Mouse (Mus musculus) retina, postnatal 7 days (tissue): Measurements from ENCODE around the gene Hip1.

ENCODE experiments used
- DNase-seq: peaks from one replicate; pipeline ENCODE4 v3.0.0-alpha.2; 2012; ENCODE audit warnings: low read depth, low spot score

Hip1 gene

GRCm38 (mm10) chr5:135531306-135531845 lies 13.5 kb downstream of the Hip1 start:
- no peak for DNase-seq

DNA sequence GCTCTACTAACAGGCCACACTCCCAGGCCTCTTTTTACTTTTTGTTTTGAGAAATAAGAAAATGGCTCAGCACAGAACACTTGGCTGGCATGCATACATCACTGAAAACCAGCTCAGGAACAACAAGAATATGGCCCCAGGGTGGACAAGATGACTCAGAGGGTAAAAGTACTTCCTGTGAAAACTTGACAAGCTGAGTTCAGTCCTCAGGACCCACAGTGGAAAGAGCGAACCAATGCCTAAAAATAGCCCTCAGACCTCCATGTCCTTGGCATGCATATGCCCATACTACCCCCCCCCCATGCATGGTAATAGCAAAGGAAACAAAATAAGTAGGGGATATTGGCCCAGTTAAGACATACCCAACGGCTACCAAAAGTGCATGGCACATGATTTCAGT lies 15.0 kb downstream of the Hip1 start:
- DNase-seq = no peak

DNA sequence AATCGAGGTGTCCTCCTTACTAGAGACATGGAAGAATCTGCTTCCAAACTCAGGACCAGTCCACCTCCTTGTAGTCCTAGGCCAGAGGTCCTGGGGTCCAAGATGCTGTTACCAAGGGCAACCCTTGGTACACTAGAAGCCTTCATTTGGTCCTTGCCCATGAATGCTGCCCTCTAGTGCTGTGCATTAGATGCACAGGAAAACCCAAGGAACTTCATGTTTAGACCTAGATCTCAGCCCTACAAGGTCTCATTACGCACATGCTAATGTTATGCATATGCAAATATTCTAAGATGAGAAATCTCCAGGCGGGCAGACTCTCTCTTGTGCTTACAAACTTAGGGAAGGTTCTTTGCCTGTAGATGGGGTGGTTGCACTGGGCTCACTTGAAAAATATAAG lies 15.6 kb downstream of the Hip1 start:
- DNase-seq = no peak

GRCm38 (mm10) chr5:135527986-135528385 lies 16.9 kb downstream of the Hip1 start:
- no peak for DNase-seq

DNA sequence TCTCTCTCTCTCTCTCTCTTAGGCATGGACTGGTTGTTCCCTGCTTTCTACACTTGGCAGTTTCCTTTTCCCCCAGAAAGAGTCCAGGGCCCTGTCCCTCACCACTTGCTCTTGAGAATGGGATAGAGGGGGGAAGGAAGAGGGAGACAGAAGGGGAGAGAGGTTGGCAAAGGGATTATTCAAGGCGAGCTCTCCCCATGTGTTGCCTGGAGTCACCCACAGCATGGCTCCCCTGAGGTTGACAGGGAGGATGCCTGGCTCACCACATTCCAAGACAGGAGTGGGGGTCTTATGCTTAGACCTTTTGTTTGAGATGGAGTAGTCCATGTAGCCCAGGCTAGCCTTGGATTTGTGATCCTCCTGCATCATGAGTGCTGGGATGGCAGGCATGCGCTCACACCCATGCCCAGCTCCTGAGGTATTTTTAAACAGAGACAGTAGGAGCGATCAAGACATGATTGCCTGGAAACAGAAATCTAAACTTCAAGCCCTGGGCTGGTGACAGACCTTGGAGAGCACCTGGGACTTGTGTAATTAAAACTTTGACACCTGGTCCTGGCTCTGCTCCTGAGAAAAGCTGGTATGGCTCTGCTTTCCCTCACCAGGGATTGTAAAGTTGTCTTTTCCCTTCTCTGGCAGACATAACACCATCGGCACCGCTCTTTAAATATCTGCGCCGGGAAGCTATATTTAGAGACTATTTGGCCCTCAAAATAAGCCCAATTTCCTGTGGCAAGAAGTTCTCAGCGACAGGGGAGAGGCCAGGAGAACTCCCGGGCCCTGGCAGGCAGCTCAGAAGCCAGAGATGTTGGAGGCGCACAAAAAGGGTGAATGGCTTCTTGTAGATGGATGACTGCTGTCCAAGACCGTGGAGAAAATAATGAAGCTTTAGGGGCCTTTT lies 20.0 kb downstream of the Hip1 start:
- DNase-seq = no peak

- DNase-seq = no peak
Measured at GRCm38 (mm10) chr5:135524087-135524486, 20.8 kb downstream of the Hip1 start.

DNA sequence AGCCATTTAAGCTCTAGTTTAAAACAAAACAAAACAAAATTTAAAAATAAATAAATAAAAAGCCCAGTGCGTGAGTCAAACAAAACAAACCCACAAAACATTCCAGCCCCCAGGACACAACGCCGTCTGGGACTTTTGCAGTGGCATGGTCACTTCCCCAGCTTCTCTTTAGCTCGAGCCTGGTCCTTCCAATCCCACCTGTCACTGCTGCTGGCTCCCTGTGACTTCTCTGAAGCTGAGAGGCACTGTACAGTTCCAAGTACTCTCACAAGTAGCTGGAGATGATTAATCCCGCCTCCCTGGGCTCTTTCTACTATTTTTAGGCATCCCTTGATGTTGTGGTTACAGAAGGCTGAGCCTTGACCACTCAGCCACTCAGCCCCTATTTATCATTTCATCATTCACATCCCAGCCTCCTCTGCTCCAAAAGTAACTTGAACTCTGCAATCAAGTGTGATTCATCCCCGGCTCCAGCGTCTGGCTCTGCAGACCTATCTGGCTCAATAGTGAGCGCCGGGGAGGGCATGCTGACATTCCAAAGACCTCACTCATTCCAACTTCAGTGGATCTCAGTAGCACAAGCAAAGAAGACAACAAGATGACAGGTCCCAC lies 22.7 kb downstream of the Hip1 start:
- no peak for DNase-seq

DNA sequence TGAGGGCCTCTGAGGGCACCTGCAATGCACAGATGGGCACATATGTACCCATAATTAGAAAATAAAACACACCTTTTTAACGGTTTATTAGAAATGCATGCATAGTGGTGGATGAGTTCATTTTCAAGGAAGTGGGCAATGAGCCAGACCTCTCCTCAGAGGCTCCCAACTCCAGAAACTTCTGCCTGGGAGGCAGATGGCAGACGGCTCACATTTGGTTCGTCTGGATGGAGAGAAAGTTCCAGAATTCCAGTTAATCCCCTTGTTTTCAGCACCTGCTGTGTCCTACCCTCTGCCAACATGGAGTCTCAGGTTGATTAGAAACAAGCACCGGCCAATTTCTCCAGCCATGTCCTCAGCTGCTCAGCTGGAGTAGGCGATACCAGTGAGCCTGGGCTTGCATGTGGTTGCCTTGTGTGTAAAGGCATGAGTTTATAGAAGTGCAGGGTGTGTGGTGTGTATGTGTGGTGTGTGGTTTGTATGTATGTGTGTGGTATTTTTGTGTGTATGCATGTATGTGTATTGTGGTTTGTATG lies 27.5 kb downstream of the Hip1 start:
- no peak for DNase-seq

DNA sequence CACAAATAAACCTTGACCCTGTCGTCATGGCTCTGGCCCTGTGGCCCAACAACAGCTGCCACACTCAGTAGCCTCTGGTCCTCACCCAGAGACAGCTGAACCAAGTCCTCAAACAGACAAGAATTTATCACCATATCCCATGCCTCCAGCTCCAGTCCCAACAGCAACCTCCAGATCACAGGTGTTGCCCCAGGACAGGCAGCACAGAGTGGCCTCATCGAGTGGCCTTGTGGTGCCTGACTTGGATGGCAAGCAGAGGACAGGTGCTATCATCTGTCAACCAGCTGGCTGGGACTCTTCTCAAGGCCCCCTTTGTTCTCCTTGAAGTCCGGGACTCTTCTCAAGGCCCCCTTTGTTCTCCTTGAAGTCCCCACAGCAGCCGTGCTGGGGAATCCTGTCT lies 31.8 kb downstream of the Hip1 start:
- DNase-seq = no peak

GRCm38 (mm10) chr5:135511105-135511504 lies 33.8 kb downstream of the Hip1 start:
- DNase-seq = no peak

DNA sequence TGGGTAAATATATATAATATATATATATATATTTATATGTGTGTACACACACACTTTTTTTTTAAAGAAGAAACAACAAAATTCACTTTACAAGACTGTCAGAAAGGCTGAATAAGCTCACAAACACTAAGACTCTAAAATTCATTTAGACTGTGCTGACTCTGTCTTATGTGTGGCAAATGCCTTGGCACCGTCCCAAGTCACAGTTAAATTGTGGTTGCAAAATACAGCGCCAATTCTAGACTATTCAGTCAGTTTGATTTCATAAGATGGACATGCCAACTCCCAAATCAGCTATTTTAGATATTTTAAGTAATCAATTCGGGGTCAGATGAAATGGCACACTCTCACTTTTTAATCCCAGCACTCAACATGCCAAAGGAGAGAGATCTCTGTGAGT lies 36.6 kb downstream of the Hip1 start:
- no peak for DNase-seq

DNA sequence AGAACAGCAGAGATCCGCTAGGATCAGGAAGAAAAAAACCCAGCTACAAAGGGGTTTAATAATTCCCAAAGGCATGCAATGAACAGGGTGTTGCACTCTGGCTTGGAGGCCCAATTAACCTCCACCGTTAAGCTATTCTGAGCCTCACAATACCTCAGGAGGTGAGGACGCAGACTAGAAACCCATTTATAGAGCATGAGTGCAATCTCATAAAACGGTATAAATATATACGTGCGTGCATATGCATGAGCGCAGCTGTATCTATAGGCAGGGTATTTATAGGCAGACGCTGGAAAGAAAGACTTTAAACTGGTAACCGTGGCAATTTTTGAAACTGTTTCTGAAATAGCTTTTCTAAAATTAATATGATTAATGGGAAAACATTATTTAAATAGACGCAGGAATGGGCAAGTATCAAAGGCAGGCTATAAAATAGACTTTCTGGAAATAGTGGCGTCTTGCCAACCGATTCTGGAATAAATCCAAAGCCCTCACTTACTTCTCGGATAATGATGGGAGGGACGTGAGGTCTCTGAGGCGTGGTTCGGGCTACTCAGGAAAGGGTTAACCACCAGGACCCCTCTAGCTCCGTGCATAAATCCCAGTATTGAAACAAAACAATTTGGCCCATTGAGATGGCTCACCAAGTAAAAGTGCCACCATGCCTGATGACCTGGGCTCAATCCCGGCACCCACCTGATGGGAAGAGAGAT lies 37.2 kb downstream of the Hip1 start:
- no peak for DNase-seq

DNA sequence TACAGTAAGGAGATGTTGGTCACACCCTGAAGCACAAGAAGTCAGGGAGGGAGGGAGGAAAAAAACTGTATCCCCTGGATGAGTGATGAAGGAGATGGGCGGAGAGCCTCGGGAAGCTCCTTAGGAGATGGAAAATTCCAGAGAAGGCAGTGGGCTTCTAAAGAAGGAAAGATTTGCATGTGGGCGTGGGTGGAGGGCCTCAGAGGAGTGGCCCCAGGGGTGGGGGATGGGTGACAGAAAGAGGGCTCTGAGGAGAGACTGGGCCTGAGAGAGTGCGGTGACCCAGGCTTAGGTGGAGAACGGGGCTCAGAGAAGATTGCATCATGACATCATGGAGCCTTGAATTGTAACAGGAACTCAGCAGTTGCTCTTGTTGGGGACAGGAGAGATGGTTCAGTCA lies 39.5 kb downstream of the Hip1 start:
- DNase-seq = no peak

DNA sequence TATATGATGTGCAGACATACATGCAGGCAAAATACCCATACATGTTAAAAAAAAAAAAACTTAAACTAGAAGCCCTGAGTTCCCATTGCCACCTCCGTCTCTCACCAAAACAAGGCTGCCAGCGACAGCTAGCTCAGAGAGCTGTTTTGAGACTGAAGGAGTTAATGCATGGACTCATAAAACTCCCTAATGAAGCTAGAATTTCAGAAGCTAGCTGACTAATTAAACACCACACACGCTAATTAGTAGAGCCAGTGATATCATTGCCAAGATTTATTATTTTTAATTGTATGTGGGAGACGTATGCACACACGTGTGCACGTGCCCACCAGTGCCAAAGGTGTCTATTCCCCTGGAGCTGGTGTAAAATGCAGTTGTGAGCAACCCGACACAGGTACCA lies 42.0 kb downstream of the Hip1 start:
- no peak for DNase-seq

- no peak for DNase-seq
Measured at GRCm38 (mm10) chr5:135502027-135502426, 42.9 kb downstream of the Hip1 start.

GRCm38 (mm10) chr5:135498914-135499313 lies 46.0 kb downstream of the Hip1 start:
- DNase-seq = no peak

DNA sequence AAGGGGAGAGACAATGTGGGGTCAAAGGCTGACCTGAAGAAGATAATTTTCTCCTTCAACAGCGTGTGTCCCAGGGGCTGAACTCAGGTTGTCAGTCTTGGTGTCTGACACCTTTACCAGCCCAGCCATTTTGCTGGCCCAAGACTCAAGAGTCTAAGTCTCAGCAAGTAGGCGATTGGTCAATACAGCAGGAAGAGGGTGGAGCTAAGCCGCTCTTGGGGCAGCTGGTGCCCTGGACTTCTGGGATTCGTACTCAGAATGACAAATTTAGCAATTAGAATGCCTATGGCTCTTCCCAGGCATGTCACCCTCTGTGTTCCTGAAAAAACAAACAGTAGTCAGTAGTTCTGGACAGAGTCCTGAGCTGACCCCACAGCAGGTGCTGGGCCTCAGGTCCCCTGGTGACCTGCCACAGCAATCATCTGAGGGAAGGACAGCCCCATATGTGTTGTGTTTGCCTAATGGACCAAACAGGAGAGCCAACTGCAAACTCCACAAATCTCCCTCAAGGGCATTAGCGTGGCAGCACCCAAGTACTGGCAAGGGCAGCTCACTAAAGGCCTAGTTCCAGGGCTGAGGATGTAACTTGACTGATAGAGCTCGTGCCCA lies 47.5 kb downstream of the Hip1 start:
- no peak for DNase-seq

DNA sequence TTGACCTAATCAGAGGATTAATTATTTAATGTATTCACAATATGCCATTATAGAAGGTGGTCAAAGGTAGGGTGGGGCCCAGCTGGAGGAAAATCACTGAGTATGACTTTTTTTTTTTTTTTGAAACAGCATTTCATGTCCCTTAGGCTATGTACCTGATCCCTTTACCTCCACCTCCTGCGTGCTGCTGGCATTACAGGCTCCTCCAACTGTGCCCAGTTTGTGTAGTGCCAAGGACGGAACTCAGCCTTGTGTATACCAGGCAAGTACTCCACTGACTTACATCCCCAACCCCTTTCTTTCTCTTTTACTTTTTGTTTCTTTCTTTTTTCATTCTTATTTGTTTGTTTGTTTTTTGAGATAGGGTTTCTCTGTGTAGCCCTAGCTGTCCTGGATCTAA lies 48.4 kb downstream of the Hip1 start:
- DNase-seq = no peak

GRCm38 (mm10) chr5:135495471-135495870 lies 49.4 kb downstream of the Hip1 start:
- DNase-seq = no peak

DNA sequence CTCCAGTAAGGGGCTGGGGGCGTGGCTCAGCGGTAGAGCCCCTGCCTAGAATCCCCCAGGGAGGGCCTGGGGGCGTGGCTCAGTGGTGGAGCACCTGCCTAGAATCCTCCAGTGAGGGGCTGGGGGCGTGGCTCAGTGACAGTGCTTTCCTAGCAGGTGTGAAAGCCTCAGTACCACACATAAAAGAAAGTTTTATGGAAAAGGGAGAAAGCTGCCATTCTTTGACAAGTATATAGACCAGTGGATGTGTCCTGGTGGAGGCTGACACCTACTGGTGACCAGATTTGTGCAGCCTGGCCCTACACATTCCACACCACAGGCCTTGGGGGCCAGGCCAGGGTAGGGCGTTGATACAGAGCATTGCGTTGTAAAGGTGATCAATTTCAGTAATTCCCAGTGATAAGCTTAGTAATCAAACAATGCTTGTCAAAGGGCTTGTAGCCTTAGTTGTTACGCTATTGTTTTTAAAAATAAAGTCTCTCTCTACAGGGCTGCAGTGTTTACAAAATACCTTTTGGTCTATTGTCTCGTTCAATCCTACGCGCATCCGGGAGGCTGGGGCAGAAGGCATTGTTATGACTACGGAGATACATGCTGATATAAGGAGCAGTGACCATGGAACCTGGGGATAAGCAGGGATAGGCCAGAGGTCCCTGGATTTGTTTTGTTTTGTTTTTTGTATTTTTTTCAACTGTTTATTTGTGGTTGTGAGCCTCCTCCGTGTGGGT lies 50.6 kb downstream of the Hip1 start:
- no peak for DNase-seq

DNA sequence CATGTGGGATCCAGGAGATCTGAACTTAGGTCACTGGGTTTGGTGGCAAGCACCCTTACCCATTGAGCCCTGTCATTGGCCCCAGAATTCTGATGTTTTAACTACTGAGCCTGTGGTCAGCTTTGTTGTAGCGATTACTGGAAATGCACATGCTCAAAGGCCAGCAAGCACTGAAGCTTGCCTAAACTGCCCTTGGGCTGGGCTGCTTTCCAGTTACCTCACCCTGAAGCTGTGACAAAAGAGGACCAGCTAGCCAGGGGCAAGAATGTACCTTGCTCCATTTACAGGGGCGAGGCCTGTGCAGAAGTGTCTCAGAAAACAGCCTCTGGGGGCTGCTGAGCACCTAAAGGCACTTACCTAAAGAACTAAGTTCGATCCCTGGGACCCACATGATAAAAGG lies 51.8 kb downstream of the Hip1 start:
- no peak for DNase-seq
